Mouse (Mus musculus) G1E (cell line): Measurements from ENCODE around the gene Ltbp1.

Source experiments
- CTCF ChIP-seq: IDR thresholded peaks from 2 replicates; pipeline ENCODE4 v1.5.1; 2012; ENCODE audit warnings: low read depth, low read length, inconsistent platforms, mixed read lengths
- GATA1 ChIP-seq: IDR thresholded peaks from 2 replicates; pipeline ENCODE4 v1.6.1; 2012; ENCODE audit warnings: borderline replicate concordance, low read length, inconsistent platforms, mixed read lengths
- POLR2AphosphoS5 ChIP-seq: IDR thresholded peaks from 2 replicates; pipeline ENCODE4 v1.6.1; 2012; ENCODE audit warnings: low read depth, low read length, inconsistent platforms; ENCODE audit not compliant: insufficient replicate concordance
- TAL1 ChIP-seq: conservative IDR thresholded peaks from 2 replicates; pipeline ENCODE4 v1.6.1; 2012; ENCODE audit warnings: low read depth, low read length, inconsistent platforms, mixed read lengths

DNA sequence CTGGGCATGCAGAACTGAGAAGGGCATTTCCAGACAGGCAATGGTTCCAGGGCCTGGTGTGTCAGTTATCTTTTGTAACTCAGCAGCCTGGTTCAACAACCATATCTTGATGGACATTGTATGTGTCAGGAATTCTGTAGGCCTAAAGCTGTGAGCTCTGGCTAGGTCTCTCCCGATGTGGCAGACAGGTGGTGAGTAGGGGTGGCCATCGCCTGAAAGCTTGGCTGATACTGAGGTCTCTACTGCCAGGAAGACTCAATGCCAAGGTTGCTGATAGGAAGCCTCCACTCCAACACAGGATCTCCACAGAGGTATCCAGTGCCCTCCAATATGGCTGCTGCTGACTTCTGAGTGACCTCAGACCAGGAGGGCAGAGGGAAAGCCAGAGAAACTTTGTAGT, 66.4 kb downstream of the Ltbp1 start:
- TF ChIP-seq CTCF (no peak), TAL1 (no peak), POLR2AphosphoS5 (no peak), GATA1 (no peak)
